Mouse (Mus musculus) forebrain, embryonic 16.5 days (tissue): ENCODE measurements at regions not wholly inside any gene's neighbourhood (a gene's known extent, or its start where the extent isn't known, plus 50 kb on each side); places are given as distances from the start of the nearest gene placed in this dataset.

Experiments
- ATAC-seq: fragments of 200-750 bp; cut with Nextera tagmentation; 2 replicates; pipeline ENCODE4 v1.8.0; 2017; ENCODE audit warnings: mild to moderate bottlenecking, moderate library complexity
- H3K27ac ChIP-seq: fragments of 300-500 bp; sonication (generic); 2 replicates; pipeline ENCODE4 v1.5.1; 2014; ENCODE audit warnings: low read length, control low read depth
- H3K27me3 ChIP-seq: fragments of 300-500 bp; sonication (generic); replicated peaks from 2 replicates; pipeline ENCODE4 v1.6.1; 2014; ENCODE audit warnings: low read length; ENCODE audit not compliant: control insufficient read depth, insufficient read depth
- H3K36me3 ChIP-seq: fragments of 300-500 bp; sonication (generic); 2 replicates; pipeline ENCODE4 v1.6.1; 2014; ENCODE audit not compliant: control insufficient read depth, insufficient read depth
- H3K4me1 ChIP-seq: fragments of 300-500 bp; sonication (generic); replicated peaks from 2 replicates; pipeline ENCODE4 v1.6.1; 2014; ENCODE audit warnings: low read length; ENCODE audit not compliant: control insufficient read depth, insufficient read depth
- H3K4me2 ChIP-seq: fragments of 300-500 bp; sonication (generic); 2 replicates; pipeline ENCODE4 v1.6.1; 2014; ENCODE audit warnings: mild to moderate bottlenecking, low read length, control low read depth
- H3K4me3 ChIP-seq: fragments of 300-500 bp; sonication (generic); replicated peaks from 2 replicates; pipeline ENCODE4 v1.5.1; 2014; ENCODE audit warnings: mild to moderate bottlenecking, low read length, control low read depth
- H3K9ac ChIP-seq: fragments of 300-500 bp; sonication (generic); replicated peaks from 2 replicates; pipeline ENCODE4 v1.6.1; 2014; ENCODE audit warnings: low read depth, low read length, control low read depth
- H3K9me3 ChIP-seq: fragments of 300-500 bp; sonication (generic); 2 replicates; pipeline ENCODE4 v1.6.1; 2016; ENCODE audit warnings: low read length; ENCODE audit not compliant: control insufficient read depth
- WGBS: fragments of 180-500 bp; shearing (Covaris S2); extraction: QIAGEN DNeasy Blood & Tissue Kit; methylation state at CpG from one replicate; pipeline ENCODE4 v1.1.7; 2014; 5-methylcytosine and 5-hydroxymethylcytosine counted together

GRCm38 (mm10) chr10:37231936-37232556, 93.3 kb upstream of the Marcks start:
- 20% methylated on average over 7 of the region's 12 CpGs for WGBS
- Histone ChIP-seq H3K4me1 (peaks cover 6% of the 10 kb centered on the region), H3K4me3 (no peak overlapping the region), H3K4me2 (peak overlapping the region; percentile 9), H3K9ac (no peak overlapping the region; the same call in 1 of the 2 replicates), H3K9me3 (no peaks in the 10 kb centered on the region), H3K36me3 (no peaks in the 10 kb centered on the region), H3K27ac (no peak overlapping the region), H3K27me3 (no peaks in the 10 kb centered on the region)
- peak; percentile 83 for ATAC-seq

GRCm38 (mm10) chr10:37231159-37231558, 92.4 kb upstream of the Marcks start:
- H3K9me3 ChIP-seq: no peaks in the 10 kb centered on the region
- no peak overlapping the region for H3K27ac ChIP-seq
- ATAC-seq: no peak
- H3K27me3 ChIP-seq: no peaks in the 10 kb centered on the region
- no peak overlapping the region for H3K4me2 ChIP-seq
- H3K9ac ChIP-seq: no peak overlapping the region
- no peak overlapping the region for H3K4me3 ChIP-seq
- no peaks in the 10 kb centered on the region for H3K36me3 ChIP-seq
- 88% methylated on average over 6 of the region's 6 CpGs for WGBS
- peaks cover 6% of the 10 kb centered on the region for H3K4me1 ChIP-seq

GRCm38 (mm10) chr10:37227889-37228288, 89.2 kb upstream of the Marcks start:
- H3K36me3 ChIP-seq: no peaks in the 10 kb centered on the region
- H3K27ac ChIP-seq: no peak overlapping the region
- H3K4me2 ChIP-seq: no peak overlapping the region
- H3K4me1 ChIP-seq: peaks cover 6% of the 10 kb centered on the region
- no peak overlapping the region for H3K9ac ChIP-seq
- 76% methylated on average over 3 of the region's 3 CpGs for WGBS
- no peaks in the 10 kb centered on the region for H3K9me3 ChIP-seq
- no peak overlapping the region for H3K4me3 ChIP-seq
- ATAC-seq: no peak
- no peaks in the 10 kb centered on the region for H3K27me3 ChIP-seq

DNA sequence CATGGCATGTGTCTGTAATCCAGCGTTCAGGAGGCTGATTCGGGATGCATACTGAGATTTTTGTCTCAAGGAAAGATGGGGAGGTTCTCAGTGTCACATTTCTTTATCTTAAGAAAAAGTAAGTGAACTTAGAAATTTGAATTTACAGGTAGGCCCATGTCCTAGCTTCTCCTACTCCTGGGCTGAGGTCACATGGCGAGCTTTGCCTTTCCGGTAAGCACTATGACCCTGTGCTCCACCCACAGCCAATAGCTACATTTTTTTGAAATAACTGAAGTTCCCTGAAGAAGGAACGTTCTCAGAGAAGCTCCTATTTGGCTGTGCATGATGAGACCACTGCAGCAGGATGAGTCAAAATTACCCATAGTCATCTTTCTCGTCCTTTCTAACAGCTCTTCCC, 83.0 kb upstream of the Marcks start:
- no peak overlapping the region for H3K9ac ChIP-seq
- no peaks in the 10 kb centered on the region for H3K4me1 ChIP-seq
- no peak overlapping the region for H3K27ac ChIP-seq
- WGBS: 87% methylated on average over 6 of the region's 6 CpGs
- no peaks in the 10 kb centered on the region for H3K9me3 ChIP-seq
- no peak overlapping the region for H3K4me3 ChIP-seq
- no peaks in the 10 kb centered on the region for H3K36me3 ChIP-seq
- H3K27me3 ChIP-seq: no peaks in the 10 kb centered on the region
- no peak overlapping the region for H3K4me2 ChIP-seq
- no peak for ATAC-seq

- no peaks in the 10 kb centered on the region for H3K9me3 ChIP-seq
- H3K27me3 ChIP-seq: no peaks in the 10 kb centered on the region
- H3K9ac ChIP-seq: no peak overlapping the region
- H3K4me3 ChIP-seq: no peak overlapping the region
- no peaks in the 10 kb centered on the region for H3K4me1 ChIP-seq
- 75% methylated on average over 3 of the region's 3 CpGs for WGBS
- ATAC-seq: no peak
- no peak overlapping the region for H3K27ac ChIP-seq
- H3K4me2 ChIP-seq: no peak overlapping the region
- no peaks in the 10 kb centered on the region for H3K36me3 ChIP-seq
Measured at GRCm38 (mm10) chr10:37220434-37220833, 81.7 kb upstream of the Marcks start.

DNA sequence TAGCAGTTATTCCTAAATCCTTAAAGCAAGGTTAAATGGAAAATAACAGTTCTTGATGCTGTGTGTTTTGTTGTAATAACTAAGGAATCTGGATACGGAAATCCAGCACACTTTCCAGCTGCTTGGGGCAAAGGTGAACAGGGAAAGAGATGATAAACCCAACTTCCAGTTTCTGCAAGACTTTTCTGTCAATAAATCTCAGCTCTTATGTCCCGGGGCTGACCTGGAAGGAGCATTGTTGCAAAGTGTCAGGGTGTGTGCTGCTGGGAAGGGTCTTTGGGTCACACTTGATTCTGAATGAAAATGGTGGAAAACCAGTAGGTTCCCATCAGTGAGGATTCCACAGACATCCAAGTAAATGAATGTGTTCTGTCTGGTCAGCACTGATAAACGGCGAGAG, 81.2 kb upstream of the Marcks start:
- H3K27me3 ChIP-seq: no peaks in the 10 kb centered on the region
- no peak overlapping the region for H3K4me3 ChIP-seq
- H3K4me1 ChIP-seq: no peaks in the 10 kb centered on the region
- 82% methylated on average over 4 of the region's 4 CpGs for WGBS
- H3K4me2 ChIP-seq: no peak overlapping the region
- no peak overlapping the region for H3K9ac ChIP-seq
- no peaks in the 10 kb centered on the region for H3K36me3 ChIP-seq
- no peaks in the 10 kb centered on the region for H3K9me3 ChIP-seq
- ATAC-seq: no peak
- no peak overlapping the region for H3K27ac ChIP-seq

- H3K4me2 ChIP-seq: no peak overlapping the region
Measured at GRCm38 (mm10) chr10:37219381-37219780, 80.7 kb upstream of the Marcks start.

GRCm38 (mm10) chr10:37214656-37215055, 75.9 kb upstream of the Marcks start:
- Histone ChIP-seq H3K9me3 (no peaks in the 10 kb centered on the region), H3K4me3 (no peak overlapping the region), H3K36me3 (no peaks in the 10 kb centered on the region), H3K27me3 (no peaks in the 10 kb centered on the region), H3K4me1 (no peaks in the 10 kb centered on the region), H3K9ac (no peak overlapping the region), H3K27ac (no peak overlapping the region), H3K4me2 (no peak overlapping the region)
- ATAC-seq: no peak
- 26% methylated on average over 5 of the region's 5 CpGs for WGBS

More at GRCm38 (mm10) chr10:37219381-37219780, 80.7 kb upstream of the Marcks start:
- no peak for ATAC-seq
- Histone ChIP-seq H3K4me3 (no peak overlapping the region), H3K36me3 (no peaks in the 10 kb centered on the region), H3K9me3 (no peaks in the 10 kb centered on the region), H3K27me3 (no peaks in the 10 kb centered on the region), H3K9ac (no peak overlapping the region), H3K4me1 (no peaks in the 10 kb centered on the region), H3K27ac (no peak overlapping the region)
- WGBS: 100% methylated on average over 1 of the region's 1 CpGs

DNA sequence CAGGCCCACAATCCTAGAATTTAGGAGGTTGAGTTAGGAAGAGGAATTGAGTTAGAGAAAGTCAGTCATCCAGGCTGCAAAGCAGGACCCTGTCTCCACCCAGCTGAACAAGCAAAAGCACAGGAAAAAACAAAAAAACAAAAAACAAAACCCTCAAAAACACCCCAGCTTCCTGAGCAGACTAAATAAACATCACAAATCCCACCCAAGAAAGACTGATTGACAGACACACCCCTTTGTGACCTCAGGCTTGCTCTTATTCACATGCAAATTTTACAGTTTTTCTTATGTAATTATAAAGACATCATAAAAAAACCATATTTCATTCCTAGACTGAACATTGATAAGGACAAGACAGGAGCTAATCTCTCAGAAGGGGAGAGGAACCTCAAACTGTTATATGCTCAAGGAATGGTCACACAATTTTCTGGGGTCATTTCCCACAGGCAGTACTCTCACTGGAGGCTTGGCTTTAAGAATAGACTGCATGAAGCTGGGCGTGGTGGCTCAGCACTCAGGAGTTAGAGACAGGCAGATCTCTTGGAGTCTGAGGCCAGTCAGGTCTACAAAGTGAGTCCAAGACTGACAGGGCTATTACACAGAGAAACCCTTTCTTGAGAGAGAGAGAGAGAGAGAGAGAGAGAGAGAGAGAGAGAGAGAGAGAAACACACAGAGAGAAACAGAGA, 73.8 kb upstream of the Marcks start:
- no peaks in the 10 kb centered on the region for H3K27me3 ChIP-seq
- no peaks in the 10 kb centered on the region for H3K4me1 ChIP-seq
- no peaks in the 10 kb centered on the region for H3K36me3 ChIP-seq
- no peaks in the 10 kb centered on the region for H3K9me3 ChIP-seq
- H3K4me3 ChIP-seq: no peak overlapping the region
- H3K4me2 ChIP-seq: no peak overlapping the region
- ATAC-seq: no peak
- H3K9ac ChIP-seq: no peak overlapping the region
- H3K27ac ChIP-seq: no peak overlapping the region
- 54% methylated on average over 1 of the region's 1 CpGs for WGBS
